Mouse (Mus musculus): ENCODE measurements around the gene Nuak2. TPM values are rescaled to one million over a fixed set of nuclear protein-coding genes. Genes with fewer than 3 reads are reported as not detected.

The Nuak2 gene
- total RNA-seq, 1 experiment, result 8.0 TPM

DNA sequence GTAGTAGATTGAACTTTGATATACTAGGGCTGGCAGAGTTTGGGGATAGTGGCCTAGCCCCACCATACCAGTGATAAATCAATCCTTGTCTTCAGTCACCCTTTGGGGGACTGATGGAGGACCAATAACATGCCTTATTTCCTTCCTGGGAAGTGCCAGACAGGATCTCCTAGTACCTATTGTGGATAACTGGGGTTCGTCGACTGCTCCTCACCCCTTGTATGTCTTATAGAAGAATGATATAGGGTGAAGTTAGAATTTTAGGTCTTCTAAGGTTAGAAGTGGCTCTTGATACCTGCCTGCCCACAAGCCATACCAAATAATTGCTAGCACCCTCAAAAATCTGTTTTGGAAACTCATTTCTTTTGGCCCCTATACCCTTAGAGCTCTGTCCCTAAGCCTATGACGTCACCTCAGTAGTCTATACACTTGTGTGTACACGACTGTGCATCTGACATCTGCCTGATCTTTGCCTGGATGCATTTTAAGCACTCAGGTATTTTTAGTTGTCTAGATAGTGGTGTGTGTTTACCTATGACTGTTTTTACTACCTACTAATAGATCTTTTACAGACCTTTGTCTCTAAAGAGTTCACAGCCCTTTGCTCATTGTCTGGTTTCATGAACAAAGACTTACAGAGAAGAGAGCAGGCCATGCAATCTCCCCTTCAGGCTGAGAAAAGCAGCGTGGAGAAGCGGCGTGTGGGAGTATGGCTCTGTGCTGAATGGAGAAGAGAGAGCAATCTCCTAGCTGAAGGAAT, 6.1 kb downstream of the Nuak2 start:
- no peak for DNase-seq (ENCODE audit: low read depth, low spot score)
- no peak overlapping the region for H3K9ac ChIP-seq (ENCODE audit: insufficient read depth, low read depth, low read length, poor library complexity, severe bottlenecking)
- H3K4me3 ChIP-seq (ENCODE audit: insufficient read depth in 1 of 2, low read depth in 1 of 2, low read length in 2 of 2, poor library complexity in 1 of 2, severe bottlenecking in 1 of 2), result no peak overlapping the region
- no peaks in the 10 kb centered on the region for H3K9me3 ChIP-seq (ENCODE audit: control insufficient read depth, insufficient read depth, low read depth, low read length)
- peaks cover 11 to 26% of the 10 kb centered on the region in 2 experiments for H3K4me1 ChIP-seq (ENCODE audit: control insufficient read depth in 2 of 2, insufficient read depth in 2 of 2, low read length in 2 of 2, poor library complexity in 1 of 2)
- no peak for TF ChIP-seq ZC3H11A (IDR thresholded peaks at IDR 0.05; ENCODE audit: borderline replicate concordance, low read depth, low read length)
- no peak for TF ChIP-seq HCFC1 (IDR thresholded peaks at IDR 0.05; ENCODE audit: borderline replicate concordance, insufficient read depth, low read length)
- no peak for TF ChIP-seq MAFK (IDR thresholded peaks at IDR 0.05; ENCODE audit: insufficient read depth, low read depth, low read length)
- TF ChIP-seq ZNF384 (IDR thresholded peaks at IDR 0.05; ENCODE audit: low read depth, low read length), result no peak
- no peak for TF ChIP-seq CHD2 (IDR thresholded peaks at IDR 0.05; ENCODE audit: low read depth, low read length)
- in situ Hi-C loops (cut with MboI; ENCODE audit: low sequenced_read_pairs in 2 of 2, unreplicated experiment in 2 of 2), result no loop called here
- H3K36me3 ChIP-seq (ENCODE audit: control insufficient read depth, insufficient read depth, low read length, poor library complexity, severe bottlenecking), result peaks cover 3% of the 10 kb centered on the region; the same call in 1 of the 2 replicates
- peak overlapping the region; percentile 58 for H3K27ac ChIP-seq (ENCODE audit: insufficient read depth, low read depth, low read length, poor library complexity, severe bottlenecking)

DNA sequence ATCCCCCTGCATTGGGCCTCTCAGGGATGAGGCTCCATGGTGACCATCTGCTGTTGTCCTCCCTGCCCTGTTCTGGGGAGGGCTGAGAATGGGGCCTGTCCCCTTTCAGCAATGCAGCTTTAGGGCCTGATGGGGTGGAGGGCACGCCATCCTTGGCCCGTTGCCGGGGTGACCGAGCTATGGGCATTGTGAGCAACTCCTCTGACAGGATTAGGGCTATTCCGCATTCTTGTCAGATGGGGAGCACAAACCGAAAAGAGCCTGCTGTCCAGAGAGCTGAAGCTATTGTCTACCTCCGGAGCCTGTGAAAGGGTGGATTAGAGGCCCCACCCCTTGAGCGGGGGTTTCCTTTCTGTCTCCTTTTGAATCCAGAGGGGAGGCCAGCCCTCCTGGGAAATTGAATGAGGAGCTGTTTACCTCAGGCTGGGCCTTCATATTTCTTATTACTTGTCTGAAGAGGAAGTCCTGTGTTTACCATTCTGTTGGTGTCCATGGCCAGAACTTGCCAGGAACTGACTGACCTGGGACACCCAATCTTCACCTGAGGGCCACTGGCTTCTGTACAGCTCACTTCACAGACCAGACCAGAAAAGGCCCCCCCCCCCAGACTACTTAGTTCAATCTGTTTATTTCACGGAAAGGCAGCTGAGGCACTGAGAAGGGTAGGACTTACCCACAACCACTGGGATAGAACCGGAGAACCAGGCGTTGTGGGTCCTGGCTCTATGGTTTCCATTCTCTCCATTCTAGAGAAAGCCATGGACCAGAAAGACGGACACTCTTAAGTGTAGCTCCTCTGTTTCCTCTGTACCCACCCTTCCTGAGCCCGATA, 7.0 kb downstream of the Nuak2 start:
- Histone ChIP-seq H3K9me3 (ENCODE audit: control insufficient read depth, insufficient read depth, low read depth, low read length) (no peaks in the 10 kb centered on the region), H3K27ac (ENCODE audit: insufficient read depth, low read depth, low read length, poor library complexity, severe bottlenecking) (peak overlapping the region; percentile 58), H3K36me3 (ENCODE audit: control insufficient read depth, insufficient read depth, low read length, poor library complexity, severe bottlenecking) (peaks cover 6% of the 10 kb centered on the region; the same call in 1 of the 2 replicates), H3K4me1 (ENCODE audit: control insufficient read depth in 2 of 2, insufficient read depth in 2 of 2, low read length in 2 of 2, poor library complexity in 1 of 2) (peaks cover 14 to 31% of the 10 kb centered on the region in 2 experiments; a peak in 3 of 4 replicates), H3K4me3 (ENCODE audit: insufficient read depth in 1 of 2, low read depth in 1 of 2, low read length in 2 of 2, poor library complexity in 1 of 2, severe bottlenecking in 1 of 2) (0 out of 4 replicates have a peak overlapping the region, but pooled peaks of 1 of the 2 experiments have one; percentile 11), H3K9ac (ENCODE audit: insufficient read depth, low read depth, low read length, poor library complexity, severe bottlenecking) (no peak overlapping the region)
- TF ChIP-seq HCFC1 (IDR thresholded peaks at IDR 0.05; ENCODE audit: borderline replicate concordance, insufficient read depth, low read length) (no peak), ZNF384 (IDR thresholded peaks at IDR 0.05; ENCODE audit: low read depth, low read length) (no peak), CHD2 (IDR thresholded peaks at IDR 0.05; ENCODE audit: low read depth, low read length) (no peak), MAFK (IDR thresholded peaks at IDR 0.05; ENCODE audit: insufficient read depth, low read depth, low read length) (no peak)
- peak; percentile 68 for DNase-seq (ENCODE audit: low read depth, low spot score)
- in situ Hi-C loops (cut with MboI; ENCODE audit: low sequenced_read_pairs in 2 of 2, unreplicated experiment in 2 of 2), result no loop called here

DNA sequence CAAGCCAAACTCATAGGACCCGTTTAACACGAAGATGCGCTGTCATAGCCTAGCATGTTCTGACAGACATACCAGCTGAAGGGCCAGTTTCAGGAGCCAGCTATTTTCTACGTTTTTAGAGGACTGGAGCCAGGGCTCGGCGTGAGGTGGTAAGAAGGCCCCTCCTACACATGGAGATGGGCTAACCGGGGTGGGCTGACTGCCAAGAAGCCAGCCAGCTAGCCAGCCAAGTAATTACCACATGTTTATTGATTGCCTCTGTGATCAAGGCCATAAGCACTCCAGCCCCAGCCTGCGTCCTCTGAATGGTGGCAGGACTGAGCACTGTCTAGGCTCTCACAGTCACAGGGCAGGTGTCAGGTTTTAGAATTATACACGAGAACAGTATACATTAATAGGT, 10.9 kb downstream of the Nuak2 start:
- no peak for DNase-seq (ENCODE audit: low read depth, low spot score)
- H3K9ac ChIP-seq (ENCODE audit: insufficient read depth, low read depth, low read length, poor library complexity, severe bottlenecking), result no peak overlapping the region
- no peaks in the 10 kb centered on the region for H3K9me3 ChIP-seq (ENCODE audit: control insufficient read depth, insufficient read depth, low read depth, low read length)
- H3K27ac ChIP-seq (ENCODE audit: insufficient read depth, low read depth, low read length, poor library complexity, severe bottlenecking), result no peak overlapping the region
- peaks cover 14 to 35% of the 10 kb centered on the region in 2 experiments; a peak in 3 of 4 replicates for H3K4me1 ChIP-seq (ENCODE audit: control insufficient read depth in 2 of 2, insufficient read depth in 2 of 2, low read length in 2 of 2, poor library complexity in 1 of 2)
- no peak overlapping the region for H3K4me3 ChIP-seq (ENCODE audit: insufficient read depth in 1 of 2, low read depth in 1 of 2, low read length in 2 of 2, poor library complexity in 1 of 2, severe bottlenecking in 1 of 2)
- no peak for TF ChIP-seq HCFC1 (IDR thresholded peaks at IDR 0.05; ENCODE audit: borderline replicate concordance, insufficient read depth, low read length)
- no peak for TF ChIP-seq CHD2 (IDR thresholded peaks at IDR 0.05; ENCODE audit: low read depth, low read length)
- TF ChIP-seq MAFK (IDR thresholded peaks at IDR 0.05; ENCODE audit: insufficient read depth, low read depth, low read length), result no peak
- TF ChIP-seq ZC3H11A (IDR thresholded peaks at IDR 0.05; ENCODE audit: borderline replicate concordance, low read depth, low read length), result no peak
- no peak for TF ChIP-seq ZNF384 (IDR thresholded peaks at IDR 0.05; ENCODE audit: low read depth, low read length)
- peaks cover 22% of the 10 kb centered on the region; the same call in 1 of the 2 replicates for H3K36me3 ChIP-seq (ENCODE audit: control insufficient read depth, insufficient read depth, low read length, poor library complexity, severe bottlenecking)
- in situ Hi-C loops (cut with MboI; ENCODE audit: low sequenced_read_pairs in 2 of 2, unreplicated experiment in 2 of 2), result no loop called here

DNA sequence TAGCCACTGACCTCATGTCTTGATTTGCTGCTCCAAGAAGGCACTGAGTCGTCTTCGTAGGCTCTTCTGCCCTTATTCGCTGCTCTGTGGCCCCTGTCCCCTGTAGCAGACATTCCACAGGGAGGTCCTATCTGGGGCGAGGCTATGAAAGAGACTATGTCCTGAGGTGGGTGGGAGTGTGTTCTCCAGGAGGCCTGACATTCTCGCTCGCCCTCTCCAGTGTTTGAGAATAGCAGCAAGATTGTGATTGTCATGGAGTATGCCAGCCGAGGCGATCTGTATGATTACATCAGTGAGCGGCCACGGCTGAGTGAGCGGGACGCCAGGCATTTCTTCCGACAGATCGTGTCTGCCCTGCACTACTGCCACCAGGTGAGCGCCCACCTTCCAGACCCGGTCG, 11.6 kb downstream of the Nuak2 start:
- TF ChIP-seq ZC3H11A (IDR thresholded peaks at IDR 0.05; ENCODE audit: borderline replicate concordance, low read depth, low read length) (no peak), CHD2 (IDR thresholded peaks at IDR 0.05; ENCODE audit: low read depth, low read length) (no peak), HCFC1 (IDR thresholded peaks at IDR 0.05; ENCODE audit: borderline replicate concordance, insufficient read depth, low read length) (no peak), ZNF384 (IDR thresholded peaks at IDR 0.05; ENCODE audit: low read depth, low read length) (no peak), MAFK (IDR thresholded peaks at IDR 0.05; ENCODE audit: insufficient read depth, low read depth, low read length) (no peak)
- in situ Hi-C loops (cut with MboI; ENCODE audit: low sequenced_read_pairs in 2 of 2, unreplicated experiment in 2 of 2), result no loop called here
- Histone ChIP-seq H3K9me3 (ENCODE audit: control insufficient read depth, insufficient read depth, low read depth, low read length) (no peaks in the 10 kb centered on the region), H3K4me1 (ENCODE audit: control insufficient read depth in 2 of 2, insufficient read depth in 2 of 2, low read length in 2 of 2, poor library complexity in 1 of 2) (peaks cover 12 to 36% of the 10 kb centered on the region in 2 experiments; a peak in 3 of 4 replicates), H3K36me3 (ENCODE audit: control insufficient read depth, insufficient read depth, low read length, poor library complexity, severe bottlenecking) (peaks cover 27% of the 10 kb centered on the region; the same call in 1 of the 2 replicates), H3K27ac (ENCODE audit: insufficient read depth, low read depth, low read length, poor library complexity, severe bottlenecking) (no peak overlapping the region), H3K9ac (ENCODE audit: insufficient read depth, low read depth, low read length, poor library complexity, severe bottlenecking) (no peak overlapping the region), H3K4me3 (ENCODE audit: insufficient read depth in 1 of 2, low read depth in 1 of 2, low read length in 2 of 2, poor library complexity in 1 of 2, severe bottlenecking in 1 of 2) (no peak overlapping the region)
- DNase-seq (ENCODE audit: low read depth, low spot score), result no peak
